Mouse (Mus musculus): ENCODE data around the gene Crb2.

DNA sequence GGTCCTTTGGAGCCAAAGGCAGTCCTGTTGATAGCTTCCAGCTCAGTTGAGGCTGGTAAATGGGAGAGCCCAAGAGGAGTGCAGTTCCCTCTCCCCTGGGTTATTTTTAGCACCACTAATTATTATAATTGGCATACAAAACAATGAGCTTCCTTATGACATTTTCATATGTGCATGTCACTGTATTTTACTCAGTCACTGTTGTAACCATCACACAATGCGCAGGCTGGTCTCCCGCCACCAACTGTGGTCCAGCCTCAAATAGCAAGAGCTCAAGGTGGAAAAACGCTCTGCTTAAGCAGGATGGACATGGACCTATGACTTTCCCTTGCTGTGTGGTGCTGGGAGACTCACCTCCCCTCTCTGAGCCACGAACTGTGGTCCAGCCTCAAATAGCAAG is 18.3 kb upstream of the Crb2 start:
- TF ChIP-seq ZKSCAN1 (IDR thresholded peaks at IDR 0.05; ENCODE audit: low read depth, low read length), result no peak
- no peak for TF ChIP-seq TBP (IDR thresholded peaks at IDR 0.05; ENCODE audit: low read depth, low read length)
- no peak for TF ChIP-seq MAX (IDR thresholded peaks at IDR 0.05; ENCODE audit: low read length)
- TF ChIP-seq MEF2A (IDR thresholded peaks at IDR 0.05; ENCODE audit: extremely low read depth, insufficient replicate concordance, low read depth, low read length, poor library complexity, severe bottlenecking), result no peak
- TF ChIP-seq CHD2 (IDR thresholded peaks at IDR 0.05; ENCODE audit: low read length), result no peak
- no peak for TF ChIP-seq MYC (IDR thresholded peaks at IDR 0.05; ENCODE audit: low read depth, low read length)
- TF ChIP-seq SIN3A (IDR thresholded peaks at IDR 0.05; ENCODE audit: low read length), result no peak
- TF ChIP-seq POLR2AphosphoS5 (IDR thresholded peaks at IDR 0.05; ENCODE audit: borderline replicate concordance, low read depth, low read length), result no peak
- no peak for TF ChIP-seq POLR2A (IDR thresholded peaks at IDR 0.05; ENCODE audit: control insufficient read depth in 1 of 2, insufficient read depth in 1 of 2, low read depth in 1 of 2, low read length in 2 of 2, poor library complexity in 1 of 2)
- no peak for TF ChIP-seq CTCF (IDR thresholded peaks at IDR 0.05 in 2 of 3, conservative IDR thresholded peaks at IDR 0.05 in 1 of 3; ENCODE audit: control insufficient read depth in 1 of 3, insufficient read depth in 1 of 3, low read depth in 2 of 3, low read length in 3 of 3, poor library complexity in 1 of 3, severe bottlenecking in 1 of 3)
- no peak for TF ChIP-seq GATA1 (IDR thresholded peaks at IDR 0.05; ENCODE audit: low read depth, low read length)
- TF ChIP-seq USF1 (IDR thresholded peaks at IDR 0.05; ENCODE audit: low read depth, low read length), result no peak
- TF ChIP-seq ZNF384 (IDR thresholded peaks at IDR 0.05; ENCODE audit: low read depth, low read length), result no peak
- TF ChIP-seq HCFC1 (IDR thresholded peaks at IDR 0.05; ENCODE audit: low read depth, low read length), result no peak
